Mouse (Mus musculus) liver, embryonic 11.5 days (tissue): Measurements from ENCODE around the gene Ikbkg. TPM values are rescaled to one million over a fixed set of nuclear protein-coding genes. Genes with fewer than 3 reads are reported as not detected.
A peak's percentile ranks its signal among the peaks of the same experiment; 100 is the strongest.

Experiments used
- ATAC-seq: fragments of 200-750 bp; cut with Nextera tagmentation; replicated peaks from 2 replicates; pipeline ENCODE4 v1.8.0; 2017; ENCODE audit warnings: moderate number of reproducible peaks, mild to moderate bottlenecking, moderate TSS enrichment, moderate library complexity; ENCODE audit not compliant: low FRiP score
- DNase-seq: peaks from one replicate; pipeline ENCODE4 v3.0.0-alpha.2; 2017; ENCODE audit warnings: low spot score
- H3K27ac ChIP-seq: fragments of 300-500 bp; sonication (generic); 2 replicates; pipeline ENCODE4 v1.5.1; 2014; ENCODE audit warnings: mild to moderate bottlenecking, low read depth, low read length, control low read depth
- H3K27me3 ChIP-seq: fragments of 300-500 bp; sonication (generic); replicated peaks from 2 replicates; pipeline ENCODE4 v1.6.1; 2014; ENCODE audit warnings: low read length, mixed read lengths; ENCODE audit not compliant: control insufficient read depth, insufficient read depth
- H3K36me3 ChIP-seq: fragments of 300-500 bp; sonication (generic); 2 replicates; pipeline ENCODE4 v1.6.1; 2014; ENCODE audit warnings: mild to moderate bottlenecking, low read length, moderate library complexity, mixed read lengths; ENCODE audit not compliant: control insufficient read depth, insufficient read depth
- H3K4me1 ChIP-seq: fragments of 300-500 bp; sonication (generic); replicated peaks from 2 replicates; pipeline ENCODE4 v1.6.1; 2014; ENCODE audit warnings: low read length, mixed read lengths; ENCODE audit not compliant: control insufficient read depth, insufficient read depth
- H3K4me2 ChIP-seq: fragments of 300-500 bp; sonication (generic); 2 replicates; pipeline ENCODE4 v1.6.1; 2014; ENCODE audit warnings: mild to moderate bottlenecking, control low read depth, moderate library complexity
- H3K4me3 ChIP-seq: fragments of 300-500 bp; sonication (generic); 2 replicates; pipeline ENCODE4 v1.5.1; 2014; ENCODE audit warnings: low read depth, low read length, control low read depth
- H3K9ac ChIP-seq: fragments of 300-500 bp; sonication (generic); 2 replicates; pipeline ENCODE4 v1.6.1; 2014; ENCODE audit warnings: low read depth, low read length, control low read depth
- H3K9me3 ChIP-seq: fragments of 300-500 bp; sonication (generic); 2 replicates; pipeline ENCODE4 v1.6.1; 2016; ENCODE audit warnings: low read length, inconsistent platforms, mixed read lengths; ENCODE audit not compliant: control insufficient read depth
- WGBS: fragments of 180-500 bp; shearing (Covaris S2); extraction: QIAGEN DNeasy Blood & Tissue Kit; methylation state at CpG from one replicate; pipeline ENCODE4 v1.1.7; 2014; 5-methylcytosine and 5-hydroxymethylcytosine counted together
- polyA plus RNA-seq: library from polyadenylated mRNA; unstranded; fragments of >200 nt; fragmentation: Nextera tagmentation; extraction: Ambion mirVana; gene quantifications from 2 replicates; pipeline ENCODE4 v1.2.1, GENCODE M21; 2014

Gene Ikbkg
- polyA plus RNA-seq, 1 experiment from 2014 or later = 23.0 TPM

GRCm38 (mm10) chrX:74372888-74373549 lies 20.1 kb upstream of the Ikbkg start, which contains the start of the genes Ubl4a and Slc10a3:
Gene Ubl4a, minus strand, starts transcription at chrX:74373218.
Gene Slc10a3, minus strand, starts transcription at chrX:74373349.
- H3K36me3 ChIP-seq = no peaks in the 10 kb centered on the region
- 15% methylated on average over 32 of the region's 32 CpGs for WGBS
- peak within 1 kb of the TSS; percentile 58 for H3K4me3 ChIP-seq
- peak within 1 kb of the TSS; percentile 70 for H3K4me2 ChIP-seq
- DNase-seq (peak; percentile 78), ATAC-seq (peak; percentile 90)
- peak within 1 kb of the TSS; percentile 72 for H3K9ac ChIP-seq
- H3K4me1 ChIP-seq = no peaks in the 10 kb centered on the region; the same call in 1 of the 2 replicates
- H3K27ac ChIP-seq = no peak within 1 kb of the TSS; the same call in 1 of the 2 replicates
- H3K27me3 ChIP-seq = no peaks in the 10 kb centered on the region
- H3K9me3 ChIP-seq = no peaks in the 10 kb centered on the region

DNA sequence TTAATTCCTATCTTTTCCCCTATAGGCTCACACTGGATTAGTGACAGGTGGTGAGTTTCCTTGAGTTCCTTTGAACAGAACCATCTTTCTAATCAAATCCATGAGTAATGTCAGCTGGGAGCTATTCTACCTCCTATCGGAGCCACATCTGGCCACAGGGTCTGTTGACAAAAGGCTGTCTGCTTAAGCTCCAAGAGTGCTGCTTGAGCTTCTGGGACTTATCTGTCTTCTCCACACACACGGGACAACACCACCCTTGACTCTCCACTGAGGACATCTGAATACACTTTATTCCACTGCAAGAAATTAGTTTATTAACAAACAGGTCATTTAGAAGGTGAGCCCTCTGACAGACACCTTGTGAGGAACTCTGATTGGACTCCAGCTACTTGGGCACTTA lies 8.6 kb upstream of the Ikbkg start:
- DNase-seq (no peak), ATAC-seq (peak; percentile 89)
- no peak overlapping the region for H3K9ac ChIP-seq
- no peaks in the 10 kb centered on the region for H3K27me3 ChIP-seq
- H3K36me3 ChIP-seq = no peaks in the 10 kb centered on the region
- H3K4me2 ChIP-seq = no peak overlapping the region
- no peak overlapping the region for H3K27ac ChIP-seq
- no peaks in the 10 kb centered on the region; the same call in none of the 2 replicates for H3K4me1 ChIP-seq
- 56% methylated on average over 2 of the region's 2 CpGs for WGBS
- H3K4me3 ChIP-seq = no peak overlapping the region
- no peaks in the 10 kb centered on the region for H3K9me3 ChIP-seq

DNA sequence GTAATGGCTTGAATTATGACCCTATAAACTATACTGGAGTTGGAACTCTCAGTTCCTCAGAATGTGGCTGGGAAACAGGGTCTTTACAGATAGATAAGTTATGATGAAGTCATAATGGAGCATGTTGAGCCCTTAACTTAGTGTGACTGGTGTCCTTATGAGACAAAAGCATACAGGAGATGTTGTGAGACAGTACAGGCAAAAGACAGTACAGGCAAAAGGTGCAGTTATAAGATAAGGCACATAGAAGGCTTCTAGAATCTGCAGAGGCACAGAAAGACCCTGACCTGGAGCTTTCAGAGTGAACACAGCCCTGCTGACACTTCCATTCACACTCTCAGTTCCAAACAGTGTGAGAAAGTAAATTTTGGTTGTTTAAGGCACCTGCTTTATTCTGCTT lies 4.9 kb upstream of the Ikbkg start:
- H3K27ac ChIP-seq = peak overlapping the region; percentile 38; the same call in 1 of the 2 replicates
- H3K4me2 ChIP-seq = no peak overlapping the region
- no peak overlapping the region for H3K4me3 ChIP-seq
- H3K9ac ChIP-seq = no peak overlapping the region
- H3K27me3 ChIP-seq = no peaks in the 10 kb centered on the region
- H3K4me1 ChIP-seq = no peaks in the 10 kb centered on the region; the same call in none of the 2 replicates
- DNase-seq (no peak), ATAC-seq (peak; percentile 62)
- H3K36me3 ChIP-seq = no peaks in the 10 kb centered on the region
- H3K9me3 ChIP-seq = no peaks in the 10 kb centered on the region

- no peaks in the 10 kb centered on the region for H3K4me1 ChIP-seq
- H3K4me2 ChIP-seq = no peak overlapping the region
- H3K4me3 ChIP-seq = no peak overlapping the region
- DNase-seq (no peak), ATAC-seq (no peak)
- no peak overlapping the region for H3K9ac ChIP-seq
- H3K9me3 ChIP-seq = no peaks in the 10 kb centered on the region
- 82% methylated on average over 3 of the region's 3 CpGs for WGBS
- H3K36me3 ChIP-seq = no peaks in the 10 kb centered on the region
- H3K27ac ChIP-seq = no peak overlapping the region
- no peaks in the 10 kb centered on the region for H3K27me3 ChIP-seq
Measured at GRCm38 (mm10) chrX:74400136-74400535, 7.0 kb downstream of the Ikbkg start.

- H3K4me2 ChIP-seq = no peak overlapping the region
- no peaks in the 10 kb centered on the region for H3K9me3 ChIP-seq
- 53% methylated on average over 2 of the region's 2 CpGs for WGBS
- H3K9ac ChIP-seq = no peak overlapping the region
- H3K36me3 ChIP-seq = no peaks in the 10 kb centered on the region
- H3K27me3 ChIP-seq = no peaks in the 10 kb centered on the region
- no peak overlapping the region for H3K4me3 ChIP-seq
- no peaks in the 10 kb centered on the region for H3K4me1 ChIP-seq
- ATAC-seq (no peak), DNase-seq (no peak)
- H3K27ac ChIP-seq = no peak overlapping the region
Measured at GRCm38 (mm10) chrX:74408340-74408739, 15.2 kb downstream of the Ikbkg start.

DNA sequence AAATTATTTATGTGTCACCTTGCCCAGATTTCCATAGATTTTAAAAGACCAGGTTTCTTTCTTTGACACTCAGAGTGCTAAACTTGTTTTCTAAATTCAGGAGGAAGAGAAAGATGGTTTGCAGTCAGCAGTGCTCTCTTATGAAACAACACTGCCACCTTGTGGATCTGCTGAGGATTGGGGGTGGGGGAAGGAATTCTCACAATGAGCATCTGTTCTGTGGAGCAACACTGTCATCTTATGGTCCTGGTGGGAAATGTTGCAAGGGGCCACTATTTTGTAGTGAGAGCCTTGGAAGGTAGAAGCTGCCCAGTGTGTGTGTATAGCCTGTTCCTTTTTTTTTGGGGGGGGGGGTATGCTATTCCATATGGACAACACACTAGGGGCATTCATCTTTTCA lies 20.3 kb downstream of the Ikbkg start:
- Histone ChIP-seq H3K9ac (no peak overlapping the region), H3K4me1 (no peaks in the 10 kb centered on the region), H3K4me3 (no peak overlapping the region), H3K27me3 (no peaks in the 10 kb centered on the region), H3K9me3 (no peaks in the 10 kb centered on the region), H3K4me2 (no peak overlapping the region), H3K27ac (no peak overlapping the region), H3K36me3 (no peaks in the 10 kb centered on the region)
- ATAC-seq (0 out of 2 replicates have a peak, but pooled peaks have one; percentile 36), DNase-seq (peak; percentile 41)

- Histone ChIP-seq H3K4me3 (no peak overlapping the region), H3K9me3 (no peaks in the 10 kb centered on the region), H3K36me3 (no peaks in the 10 kb centered on the region), H3K4me2 (peak overlapping the region; percentile 38; the same call in 1 of the 2 replicates), H3K27ac (peak overlapping the region; percentile 59), H3K4me1 (peaks cover 2% of the 10 kb centered on the region; the same call in 1 of the 2 replicates), H3K9ac (0 out of 2 replicates have a peak overlapping the region, but pooled peaks have one; percentile 37), H3K27me3 (no peaks in the 10 kb centered on the region)
- ATAC-seq (no peak), DNase-seq (no peak)
Measured at GRCm38 (mm10) chrX:74424443-74424842, 31.4 kb downstream of the Ikbkg start.

DNA sequence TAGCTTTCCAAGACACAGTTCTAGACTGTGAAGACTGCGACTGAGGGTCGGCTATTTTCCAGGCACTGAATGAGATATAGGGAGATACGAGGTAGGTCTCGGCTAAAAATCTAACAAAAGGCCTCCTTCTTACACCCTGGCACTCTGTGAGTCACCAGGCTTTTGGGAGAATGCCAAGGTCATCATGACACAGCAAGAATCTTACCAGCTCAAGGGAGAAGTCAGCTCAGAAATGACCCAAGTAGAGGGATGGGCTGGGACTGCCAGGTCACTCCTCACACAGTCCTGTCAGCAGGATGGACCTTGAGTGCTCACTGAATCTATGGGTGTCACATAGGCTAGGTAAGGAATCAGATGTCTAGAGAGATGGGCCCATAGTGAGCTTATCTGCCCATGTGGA lies 32.1 kb downstream of the Ikbkg start:
- H3K4me3 ChIP-seq = no peak overlapping the region
- no peak overlapping the region for H3K9ac ChIP-seq
- H3K4me2 ChIP-seq = peak overlapping the region; percentile 38
- peaks cover 2% of the 10 kb centered on the region; the same call in 1 of the 2 replicates for H3K4me1 ChIP-seq
- peak overlapping the region; percentile 68; the same call in 1 of the 2 replicates for H3K27ac ChIP-seq
- no peaks in the 10 kb centered on the region for H3K27me3 ChIP-seq
- no peaks in the 10 kb centered on the region for H3K9me3 ChIP-seq
- H3K36me3 ChIP-seq = no peaks in the 10 kb centered on the region
- 82% methylated on average over 4 of the region's 4 CpGs for WGBS
- DNase-seq (no peak), ATAC-seq (peak; percentile 18)

- Histone ChIP-seq H3K36me3 (no peaks in the 10 kb centered on the region), H3K27me3 (no peaks in the 10 kb centered on the region), H3K9ac (no peak overlapping the region), H3K4me1 (peaks cover 2% of the 10 kb centered on the region; the same call in 1 of the 2 replicates), H3K4me2 (no peak overlapping the region; the same call in 1 of the 2 replicates), H3K9me3 (no peaks in the 10 kb centered on the region), H3K27ac (no peak overlapping the region; the same call in 1 of the 2 replicates), H3K4me3 (no peak overlapping the region)
- no peak for DNase-seq
- WGBS = 64% methylated on average over 1 of the region's 1 CpGs
- no peak for ATAC-seq
Measured at GRCm38 (mm10) chrX:74426256-74426655, 33.2 kb downstream of the Ikbkg start.
